ENCODE assay signal across 17 mouse cellular contexts in genomic region chr5:25085170-25085569, GRCm38 (mm10). TPM values are rescaled to one million over a fixed set of nuclear protein-coding genes. Genes with fewer than 3 reads are reported as not detected.
DNase-seq lines count a peak whose midpoint lies in the region; ATAC-seq and TF ChIP-seq lines count a peak whose summit lies in the region.
"Had no signal": no experiment of that assay in that cellular context is flagged by ENCODE, and none has a peak within 500 bp of the region (broad histone marks: within the 10 kb centered on the region; RNA-seq: fewer than 3 reads in every experiment).

No protein-coding gene starts in this region.

- 84% methylated on average over 10 of the region's 10 CpGs for WGBS in forebrain, embryonic 14.5 days
- 78% methylated on average over 10 of the region's 10 CpGs for WGBS in forebrain, postnatal 0 days

- H3K36me3 ChIP-seq in forebrain, embryonic 14.5 days (ENCODE audit: control insufficient read depth, insufficient read depth, low read length) = no peaks in the 10 kb centered on the region
- no peaks in the 10 kb centered on the region for H3K36me3 ChIP-seq in forebrain, postnatal 0 days (ENCODE audit: insufficient read depth)
- H3K36me3 ChIP-seq: intestine, embryonic 15.5 days; lung, embryonic 15.5 days; midbrain, embryonic 10.5 days had no signal

- no peak overlapping the region for H3K27ac ChIP-seq in forebrain, embryonic 14.5 days (ENCODE audit: low read depth, low read length)
- H3K27ac ChIP-seq in forebrain, postnatal 0 days (ENCODE audit: low read depth, low read length) = no peak overlapping the region
- H3K27ac ChIP-seq: intestine, embryonic 15.5 days; lung, embryonic 15.5 days; midbrain, embryonic 10.5 days had no signal

- DNase-seq in forebrain, embryonic 14.5 days (ENCODE audit: low spot score) = peak; percentile 26
- no peak for DNase-seq in forebrain, postnatal 0 days
- peak; percentile 93 for DNase-seq in layer of hippocampus, adult 9-11 months
- peak; percentile 87 to 89 for DNase-seq in left cerebral cortex, postnatal 36 days (ENCODE audit: low spot score in 2 of 2)
- no peak for DNase-seq in adrenal gland, adult 8-10 months
- no peak for DNase-seq in thymus, postnatal 0 days (ENCODE audit: low spot score)
- DNase-seq: adrenal gland, postnatal 36 days; cerebellum, adult 11-12 months; heart, adult 11 months; heart, postnatal 36 days; kidney, postnatal 4 days; thymus, postnatal 25 days had no signal

- intact Hi-C loops in left cerebral cortex, postnatal 36 days (cut with DNase I) = loop anchor here (1.0 kb wide), 1 partner anchor 31 kb away; no protein-coding TSS in a partner anchor

- peak; percentile 58; the same call in 1 of the 2 replicates for ATAC-seq in forebrain, embryonic 14.5 days
- ATAC-seq in forebrain, postnatal 0 days = no peak
- peak; percentile 27 for ATAC-seq in frontal cortex, adult (ENCODE audit: low TSS enrichment)
- no peak for ATAC-seq in erythroblast, adult 5-6 weeks (replicated peaks; ENCODE audit: low FRiP score, poor library complexity, severe bottlenecking)
- ATAC-seq: intestine, embryonic 15.5 days had no signal

- TF ChIP-seq CTCF in forebrain, postnatal 0 days (IDR thresholded peaks at IDR 0.05; ENCODE audit: low read depth) = no peak

- H3K4me1 ChIP-seq in forebrain, embryonic 14.5 days (ENCODE audit: control insufficient read depth, insufficient read depth, low read length) = peaks cover 6% of the 10 kb centered on the region; the same call in 1 of the 2 replicates
- no peaks in the 10 kb centered on the region for H3K4me1 ChIP-seq in forebrain, postnatal 0 days (ENCODE audit: insufficient read depth)
- H3K4me1 ChIP-seq: midbrain, embryonic 10.5 days had no signal

- no peak overlapping the region for H3K9ac ChIP-seq in forebrain, embryonic 14.5 days (ENCODE audit: low read length)
- H3K9ac ChIP-seq in forebrain, postnatal 0 days = no peak overlapping the region
- H3K9ac ChIP-seq: intestine, embryonic 15.5 days; lung, embryonic 15.5 days had no signal

- no peak overlapping the region for H3K4me2 ChIP-seq in forebrain, embryonic 14.5 days (ENCODE audit: low read length)
- H3K4me2 ChIP-seq in forebrain, postnatal 0 days (ENCODE audit: low read depth) = no peak overlapping the region
- H3K4me2 ChIP-seq: intestine, embryonic 15.5 days; lung, embryonic 15.5 days had no signal

- no peak overlapping the region for H3K4me3 ChIP-seq in forebrain, embryonic 14.5 days (ENCODE audit: low read depth, low read length)
- H3K4me3 ChIP-seq in forebrain, postnatal 0 days (ENCODE audit: low read depth, low read length) = no peak overlapping the region
- H3K4me3 ChIP-seq: intestine, embryonic 15.5 days; lung, embryonic 15.5 days; midbrain, embryonic 10.5 days had no signal

- no peaks in the 10 kb centered on the region for H3K9me3 ChIP-seq in forebrain, embryonic 14.5 days (replicated peaks; ENCODE audit: control insufficient read depth, low read length)
- no peaks in the 10 kb centered on the region for H3K9me3 ChIP-seq in forebrain, postnatal 0 days (ENCODE audit: low read length)
- H3K9me3 ChIP-seq: intestine, embryonic 15.5 days; lung, embryonic 15.5 days; midbrain, embryonic 10.5 days had no signal

- H3K27me3 ChIP-seq in forebrain, embryonic 14.5 days (replicated peaks; ENCODE audit: control insufficient read depth, insufficient read depth, low read length) = no peaks in the 10 kb centered on the region
- no peaks in the 10 kb centered on the region for H3K27me3 ChIP-seq in forebrain, postnatal 0 days (ENCODE audit: insufficient read depth, low read length)
- H3K27me3 ChIP-seq: intestine, embryonic 15.5 days; lung, embryonic 15.5 days had no signal

RNA-seq across cellular contexts. Expression of gene Prkag2, which starts 15.3 kb away (rescaled TPM):
- 80.6 and 93.2 TPM in 2 replicates for polyA plus RNA-seq in forebrain, embryonic 14.5 days (2014; fragmentation: Nextera tagmentation; extraction: Ambion mirVana)
- 62.4 and 72.2 TPM in 2 replicates for total RNA-seq in forebrain, postnatal 0 days (2014; rRNA removed)
- 94.9 and 112 TPM in 2 replicates for polyA plus RNA-seq in forebrain, postnatal 0 days (2015; fragmentation: Nextera tagmentation; extraction: Ambion mirVana)
- 100 to 1,000 TPM in 1 of 2 experiments, 10 to 100 TPM in 1; 90.6 to 123 TPM for total RNA-seq in left cerebral cortex, postnatal 36 days (2021)
- 10 to 100 TPM; 30.7 to 56.0 (median 42.9) TPM for total RNA-seq in adrenal gland, adult 8-10 months (2022)
- 8.5 and 10.0 TPM in 2 replicates for total RNA-seq in erythroblast, adult 5-6 weeks (2015; ENCODE audit: low replicate concordance)
- 2.0 and 2.8 TPM in 2 replicates for total RNA-seq in erythroblast, adult 5-6 weeks (2017; ENCODE audit: low replicate concordance)
- 31.2 and 34.9 TPM in 2 replicates for polyA plus RNA-seq in thymus, postnatal 0 days (2015; fragmentation: Nextera tagmentation; extraction: Ambion mirVana)

Comparison
In these comparisons a context has a peak if more than half of its experiments do, and no peak if none do; other contexts are left out.
1. ATAC-seq: peak in forebrain, embryonic 14.5 days (single experiment) and frontal cortex, adult (single experiment); none in forebrain, postnatal 0 days (single experiment) and erythroblast, adult 5-6 weeks (single experiment).
2. DNase-seq: peak in forebrain, embryonic 14.5 days (single experiment), layer of hippocampus, adult 9-11 months (single experiment) and left cerebral cortex, postnatal 36 days (2 of 2); none in forebrain, postnatal 0 days (single experiment), adrenal gland, adult 8-10 months (single experiment) and thymus, postnatal 0 days (single experiment).